Mouse (Mus musculus): ENCODE measurements at regions not wholly inside any gene's neighbourhood (a gene's known extent, or its start where the extent isn't known, plus 50 kb on each side); places are given as distances from the start of the nearest gene placed in this dataset.
A peak's percentile ranks its signal among the peaks of the same experiment; 100 is the strongest.

DNA sequence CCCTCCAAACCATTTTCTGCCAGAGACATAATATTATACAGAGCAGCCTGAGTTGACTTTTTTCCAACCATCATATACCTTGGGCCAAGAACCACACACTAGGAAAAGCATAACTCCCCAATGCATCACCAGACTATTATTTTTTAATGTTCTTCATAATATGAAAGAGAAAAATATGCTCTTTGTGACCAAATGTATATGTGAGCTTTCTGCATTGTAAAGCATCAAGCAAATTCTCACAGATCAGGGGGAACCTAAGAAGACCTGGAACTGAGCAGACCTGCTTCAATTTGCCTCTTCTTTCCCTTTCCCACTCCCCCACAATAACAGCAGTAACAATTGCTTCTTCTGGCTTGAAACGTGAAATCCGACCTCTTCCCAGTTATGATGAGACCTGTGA, 407.6 kb downstream of the Atp6ap1l start:
- no peak for DNase-seq (ENCODE audit: low spot score)

DNA sequence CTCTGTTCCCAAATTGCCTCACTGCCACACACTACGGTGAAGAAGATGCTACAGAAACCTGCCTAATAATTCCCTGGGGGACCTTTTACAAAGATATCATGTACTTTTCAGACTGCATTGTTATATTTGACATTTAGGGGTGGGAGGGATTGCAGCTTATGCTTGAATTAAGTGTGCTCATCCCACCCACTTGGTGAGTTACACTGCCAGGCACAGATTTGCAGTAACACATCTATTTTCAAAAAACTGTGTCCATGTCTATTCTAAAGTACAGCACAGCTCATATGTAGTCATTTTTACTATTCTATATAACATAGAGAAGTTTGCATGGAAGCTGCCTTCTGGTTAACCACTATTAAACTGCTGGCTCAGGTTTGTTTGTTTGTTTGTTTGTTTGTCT, 404.3 kb upstream of the Xrcc4 start:
- no peak for DNase-seq (ENCODE audit: low spot score)

DNA sequence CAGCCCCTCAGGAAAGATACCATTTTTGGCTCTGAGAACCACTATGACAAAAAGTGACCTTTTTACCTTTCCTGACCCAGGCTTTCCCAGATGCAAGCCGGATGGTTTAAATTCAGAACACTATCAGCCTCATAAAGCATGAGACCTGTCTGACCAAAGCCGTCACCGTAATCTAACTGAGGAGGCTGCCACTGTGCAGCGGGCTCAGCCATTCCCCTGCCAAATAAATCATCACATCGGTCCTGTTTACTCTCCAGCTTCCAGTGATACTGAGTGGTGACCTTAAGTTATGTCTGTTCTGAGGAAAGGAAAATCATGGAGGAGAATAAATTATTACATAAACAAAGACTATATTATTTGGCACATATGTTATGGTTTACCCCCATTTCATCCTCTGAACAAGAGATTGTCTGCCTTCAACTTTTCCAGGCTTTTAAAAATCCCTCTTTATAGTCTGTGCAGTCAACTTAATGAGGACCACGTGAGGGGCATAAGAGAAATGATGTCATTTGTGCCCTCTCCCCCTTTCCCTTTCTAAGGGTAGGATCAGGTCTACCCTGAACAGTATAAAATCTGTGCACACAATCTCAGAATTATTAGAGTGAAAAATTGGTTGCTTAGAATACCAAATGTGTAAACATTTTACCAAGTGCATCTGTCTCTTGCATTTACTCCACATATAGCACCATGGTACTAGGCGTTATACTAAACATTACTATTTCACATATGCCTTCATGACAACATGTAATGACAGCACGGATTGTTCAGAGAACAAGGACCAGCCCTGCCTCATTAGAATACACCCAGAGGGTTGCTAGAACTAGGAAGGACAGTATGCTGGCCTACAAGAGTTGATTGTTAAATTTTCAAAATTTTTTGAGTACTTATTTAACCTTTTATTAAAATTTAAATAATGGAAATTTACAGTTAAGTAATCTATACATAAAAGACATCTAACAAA, 401.9 kb upstream of the Xrcc4 start:
- no peak for DNase-seq (ENCODE audit: low spot score)

DNA sequence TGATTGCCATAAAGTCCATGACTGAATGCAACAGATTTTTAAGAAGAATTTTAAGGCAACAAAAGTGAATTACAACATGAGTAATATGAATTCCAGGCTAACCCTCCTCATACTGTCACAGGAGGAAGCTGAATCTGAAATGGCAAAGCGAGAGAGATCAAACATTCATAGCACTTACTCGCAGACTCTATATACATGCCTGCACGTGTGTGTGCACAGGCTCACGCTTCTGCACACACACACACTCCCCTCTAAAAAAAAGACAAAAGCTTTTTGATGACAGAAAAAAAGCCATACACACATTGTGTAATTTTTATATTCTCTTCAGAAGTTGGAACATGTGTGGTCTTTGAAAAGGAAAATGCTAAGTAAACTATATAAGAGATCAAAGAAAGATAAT, 391.1 kb upstream of the Xrcc4 start:
- no peak for DNase-seq (ENCODE audit: low spot score)

DNA sequence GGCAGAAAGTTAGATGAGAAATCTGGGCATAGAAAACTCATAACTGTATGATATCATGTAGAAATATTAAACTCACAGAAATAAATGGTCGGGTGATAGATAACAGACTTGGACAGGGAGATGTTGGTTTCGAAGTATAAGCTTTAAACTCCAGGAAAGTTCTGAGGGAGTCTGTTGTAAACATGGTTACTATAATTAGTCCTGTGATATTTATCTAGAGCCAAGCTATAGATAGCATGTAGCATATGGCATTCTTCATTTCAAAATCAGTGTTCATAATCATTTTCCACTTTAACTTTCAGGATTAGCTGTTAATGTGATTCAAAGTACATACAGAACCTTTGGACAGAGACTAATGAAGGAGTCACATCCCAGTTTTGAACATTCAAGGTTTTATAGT, 387.5 kb upstream of the Xrcc4 start:
- no peak for DNase-seq (ENCODE audit: low spot score)

DNA sequence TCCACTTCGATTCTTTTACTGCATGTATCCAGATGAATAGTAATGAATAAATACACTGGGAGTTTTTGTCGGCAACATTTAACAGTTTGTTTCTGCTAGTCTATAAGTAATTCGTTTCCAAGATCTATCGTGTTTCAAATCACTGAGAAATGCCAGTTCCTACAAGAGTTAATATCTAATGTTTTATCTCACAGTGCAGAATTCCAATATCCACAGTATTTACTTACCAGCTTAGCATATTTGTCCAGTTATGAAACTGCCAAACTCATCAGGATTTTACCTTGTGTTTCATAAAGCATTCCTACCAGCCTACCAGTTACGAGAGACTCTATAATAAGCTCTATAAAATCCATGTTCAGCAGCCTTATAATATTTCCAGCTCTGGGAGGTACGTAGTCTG, 385.1 kb upstream of the Xrcc4 start:
- DNase-seq (ENCODE audit: low spot score) = no peak

DNA sequence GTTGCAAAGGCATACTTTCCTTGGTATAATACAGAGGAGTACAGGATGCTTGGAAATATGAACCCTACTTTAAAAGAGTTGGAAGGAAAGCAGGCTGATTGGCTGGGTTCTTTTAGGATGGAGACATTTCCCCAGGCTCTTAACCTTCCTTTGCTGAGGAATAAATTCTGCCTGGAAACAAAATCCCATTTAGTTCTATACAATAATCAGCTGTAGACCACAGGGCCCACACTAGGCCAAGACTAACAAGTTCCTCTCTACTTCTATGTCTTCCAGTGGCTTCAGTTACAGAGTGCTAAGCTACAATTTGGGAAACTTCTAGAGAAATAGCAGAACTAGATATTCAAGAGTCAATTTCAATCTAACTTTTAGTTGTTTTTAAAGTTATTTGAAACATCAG, 384.6 kb upstream of the Xrcc4 start:
- no peak for DNase-seq (ENCODE audit: low spot score)

DNA sequence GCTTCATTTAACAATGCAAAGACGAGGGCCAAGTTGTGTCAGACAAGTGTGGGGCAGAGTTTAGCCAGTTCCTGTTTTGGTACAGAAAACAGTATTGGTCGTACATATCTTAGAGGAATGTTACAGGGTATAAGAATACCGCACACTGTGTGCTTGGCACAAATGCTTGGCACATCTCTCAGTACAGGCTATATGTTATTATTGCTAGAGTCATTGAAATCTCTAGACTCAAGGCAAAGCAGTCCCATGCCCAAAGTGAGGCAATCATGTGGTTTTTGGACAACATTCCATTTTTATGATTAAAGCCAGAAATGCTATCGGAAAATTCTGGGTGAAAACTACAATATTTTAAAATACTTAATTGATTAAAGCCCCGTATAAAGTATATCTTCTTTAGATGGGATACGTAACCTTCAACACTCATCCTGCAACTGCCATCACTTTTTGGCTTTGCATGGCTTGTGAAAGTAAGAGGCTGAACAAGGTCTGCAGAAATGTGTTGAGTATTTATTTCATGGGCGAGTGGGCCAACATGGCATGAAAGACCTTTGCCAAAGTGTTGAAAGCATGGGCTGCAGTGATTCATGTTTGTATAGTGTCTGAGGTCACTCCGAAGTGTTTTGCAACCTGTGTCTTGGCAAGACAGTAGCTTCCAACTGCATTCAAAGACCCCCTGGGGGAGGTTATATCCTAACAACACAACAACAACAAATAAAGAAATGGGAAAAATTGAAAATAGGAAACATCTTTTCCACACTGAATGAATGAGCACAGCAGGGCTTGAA, 383.8 kb upstream of the Xrcc4 start:
- no peak for DNase-seq (ENCODE audit: low spot score)

DNA sequence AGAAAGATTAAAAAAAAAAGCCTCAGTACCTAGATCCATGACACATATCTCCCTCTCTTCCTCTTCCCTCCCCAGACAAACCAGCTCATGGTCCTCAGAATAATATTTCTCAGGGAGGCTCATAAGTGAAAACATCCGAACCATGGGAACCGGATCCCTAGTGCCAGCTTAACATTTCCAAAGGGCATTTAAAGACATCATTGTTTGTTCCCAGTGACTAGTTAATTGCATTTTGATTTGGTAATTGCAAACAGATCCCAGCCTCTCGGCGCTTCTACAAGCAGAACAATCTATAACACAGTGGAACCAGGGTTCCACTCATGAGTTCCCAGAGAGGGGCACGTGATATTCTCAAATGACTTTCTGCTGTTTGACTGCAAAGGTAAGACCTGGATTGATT, 376.7 kb upstream of the Xrcc4 start:
- DNase-seq (ENCODE audit: low spot score) = no peak

DNA sequence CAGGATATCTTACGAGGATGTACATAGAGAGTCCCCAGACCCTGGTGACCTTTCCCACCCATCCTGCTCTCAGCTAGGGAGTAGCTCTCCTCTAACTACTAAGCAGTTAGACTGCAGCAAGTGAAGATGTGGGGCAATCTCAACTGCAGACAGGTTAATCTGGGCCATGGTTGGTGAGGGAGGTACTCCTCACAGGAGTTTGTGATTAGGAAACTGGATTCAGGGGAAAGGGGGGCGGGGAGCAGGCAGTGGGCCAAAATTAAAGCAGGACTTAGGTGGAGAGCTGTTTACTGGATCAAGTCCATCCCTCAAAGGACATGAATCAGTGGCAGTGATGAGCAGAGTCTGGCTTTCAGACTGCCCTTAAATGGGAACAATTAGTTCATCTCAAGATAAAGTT, 374.6 kb upstream of the Xrcc4 start:
- peak; percentile 5 for DNase-seq (ENCODE audit: low spot score)

DNA sequence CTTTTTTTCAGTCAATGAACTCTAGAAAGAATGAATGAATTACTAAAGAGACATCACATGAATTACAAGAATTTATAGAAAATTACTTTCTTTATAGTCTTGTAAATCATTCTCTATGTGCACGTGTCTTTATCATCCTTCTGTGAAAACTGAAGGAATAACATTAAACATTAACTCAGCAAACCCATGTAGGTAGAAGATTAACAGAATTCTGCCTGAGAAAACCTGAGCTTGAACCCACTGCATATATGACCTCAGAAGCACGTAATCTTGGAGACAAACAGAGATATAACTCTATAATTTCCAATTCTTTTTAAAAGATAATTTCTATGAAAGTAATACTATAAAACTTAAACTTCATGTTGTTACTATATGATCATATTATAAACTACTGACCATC, 374.0 kb upstream of the Xrcc4 start:
- no peak for DNase-seq (ENCODE audit: low spot score)

DNA sequence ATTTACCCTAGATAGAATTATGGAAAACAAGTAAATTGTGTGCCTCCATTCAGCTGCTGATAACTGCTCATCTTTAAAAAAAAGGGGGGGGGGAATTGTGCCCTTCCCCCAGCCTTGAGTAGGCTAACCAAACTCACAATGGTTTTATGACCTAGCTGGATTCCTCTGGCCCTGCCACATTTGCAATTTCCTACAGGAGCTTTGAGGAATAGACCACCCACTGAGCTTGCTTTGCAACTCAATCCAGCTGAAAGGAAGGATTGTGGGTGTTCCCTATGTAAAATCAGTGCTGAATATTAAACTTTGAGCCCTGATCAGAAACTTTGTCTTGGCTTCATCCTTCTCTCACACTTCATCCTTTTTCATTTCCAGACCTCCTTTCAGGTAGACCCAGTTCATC, 365.2 kb upstream of the Xrcc4 start:
- no peak for DNase-seq (ENCODE audit: low spot score)

DNA sequence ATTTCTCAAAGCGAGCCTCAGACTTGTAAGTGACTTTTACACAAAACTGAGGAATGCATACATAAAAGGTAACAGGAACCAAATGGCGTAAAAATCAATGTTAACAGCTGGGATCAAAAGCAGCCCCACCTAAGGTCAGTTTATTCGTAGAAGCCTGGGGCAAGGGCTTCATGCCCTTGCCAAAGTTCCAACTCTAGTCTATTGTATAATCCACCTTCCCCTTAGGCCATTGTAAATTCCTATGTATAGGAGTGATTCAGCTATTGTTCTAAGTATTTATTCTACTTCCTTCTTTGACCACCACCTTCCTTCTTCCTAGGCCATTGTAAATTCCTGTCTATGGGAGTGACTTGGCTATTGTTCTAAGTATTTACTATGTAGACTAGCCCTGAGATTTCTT, 337.5 kb upstream of the Xrcc4 start:
- no peak for DNase-seq (ENCODE audit: low spot score)

DNA sequence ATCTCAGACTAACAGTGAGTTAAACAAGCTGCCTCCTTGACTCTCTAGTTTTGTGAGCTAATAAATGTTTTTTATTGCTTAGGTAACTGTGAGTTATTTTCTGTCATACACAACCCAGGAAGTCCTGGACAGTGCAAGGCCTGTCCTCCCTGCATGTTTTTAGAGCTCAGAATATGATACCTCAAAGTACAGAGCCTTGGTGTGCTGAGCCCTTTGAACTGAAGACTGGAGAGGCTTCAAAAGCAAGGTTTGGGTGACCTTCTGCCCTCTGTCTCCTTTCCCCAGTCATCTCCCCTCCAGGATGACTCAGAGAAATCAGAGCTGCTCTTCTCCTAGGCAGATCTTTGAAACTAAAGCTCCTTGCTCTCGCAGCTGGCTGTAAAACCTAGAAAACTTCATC, 336.0 kb upstream of the Xrcc4 start:
- DNase-seq (ENCODE audit: low spot score) = no peak

DNA sequence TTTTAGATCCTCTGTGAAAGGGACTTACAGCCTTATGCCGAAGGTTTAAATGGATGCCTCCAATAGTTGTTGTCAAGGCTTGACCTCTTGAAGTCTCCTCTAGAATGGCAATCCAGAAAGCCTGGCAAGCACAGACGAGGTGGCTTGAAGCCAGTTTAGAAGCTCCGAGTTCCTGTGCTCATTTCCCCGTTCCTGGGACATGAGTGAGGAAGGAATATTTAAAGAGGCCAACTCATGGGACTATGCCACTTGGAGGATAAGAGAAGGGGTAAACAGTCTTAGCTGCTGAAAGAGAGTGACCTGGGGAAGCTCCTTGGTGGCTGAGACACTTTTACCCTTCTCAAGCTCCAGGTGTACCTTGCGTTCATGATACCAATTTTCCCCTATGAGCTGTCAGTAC, 335.1 kb upstream of the Xrcc4 start:
- no peak for DNase-seq (ENCODE audit: low spot score)

DNA sequence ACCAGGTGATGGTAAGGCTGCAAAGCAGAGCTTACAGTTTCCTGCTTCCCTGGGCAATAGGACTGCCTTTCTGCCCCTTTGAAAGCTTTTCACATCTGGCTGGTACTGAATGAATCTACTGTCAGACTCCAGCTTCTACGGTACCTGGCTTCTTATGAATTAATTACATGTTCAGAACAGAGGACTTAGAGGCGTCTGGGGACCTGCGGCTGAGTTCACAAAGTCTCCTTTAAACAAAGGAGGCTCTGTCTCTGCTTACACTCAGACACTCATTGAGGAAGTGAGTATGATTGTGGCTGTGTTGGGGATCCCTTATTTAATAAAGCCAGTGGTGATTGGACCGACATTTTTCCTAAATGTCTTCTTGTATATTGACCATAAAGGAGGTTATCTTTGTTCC, 331.6 kb upstream of the Xrcc4 start:
- no peak for DNase-seq (ENCODE audit: low spot score)

DNA sequence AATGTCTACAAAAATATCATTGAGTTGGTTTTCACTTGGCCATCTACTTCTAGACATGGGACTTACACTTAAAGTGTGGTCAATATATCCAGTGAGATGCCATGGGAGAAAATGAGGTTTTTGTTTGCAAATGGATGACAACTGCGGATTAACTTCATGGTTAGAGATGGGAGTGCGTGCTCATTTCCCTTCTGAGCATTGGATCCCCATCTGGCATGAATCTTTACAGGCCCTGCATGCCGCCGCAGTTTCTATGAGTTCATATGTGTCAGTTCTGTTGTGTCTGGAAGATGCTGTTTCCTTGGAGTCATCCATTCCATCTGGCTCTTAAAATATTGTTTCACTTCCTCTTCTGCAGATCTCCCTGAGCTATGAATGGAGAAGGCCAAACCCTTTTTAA, 315.0 kb upstream of the Xrcc4 start:
- DNase-seq (ENCODE audit: low spot score) = no peak

DNA sequence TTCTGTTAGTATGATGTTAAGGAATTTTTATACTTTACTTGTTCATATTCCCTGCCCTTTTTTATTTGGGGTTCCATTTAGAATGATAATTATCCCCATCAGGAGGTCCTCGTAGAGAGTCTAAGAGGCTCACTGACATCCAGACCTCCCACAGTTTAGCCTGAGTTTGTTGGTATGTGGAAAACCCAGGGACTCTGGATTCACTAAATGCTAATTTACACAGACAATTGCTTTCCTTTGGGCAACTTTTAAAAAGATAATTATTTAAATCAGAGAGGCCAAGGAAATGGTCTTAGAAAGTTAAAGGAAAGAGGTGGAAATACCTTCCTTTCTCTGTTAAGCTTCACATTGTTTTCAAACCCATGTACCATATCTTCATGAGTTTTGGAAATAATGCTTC, 312.7 kb upstream of the Xrcc4 start:
- no peak for DNase-seq (ENCODE audit: low spot score)

DNA sequence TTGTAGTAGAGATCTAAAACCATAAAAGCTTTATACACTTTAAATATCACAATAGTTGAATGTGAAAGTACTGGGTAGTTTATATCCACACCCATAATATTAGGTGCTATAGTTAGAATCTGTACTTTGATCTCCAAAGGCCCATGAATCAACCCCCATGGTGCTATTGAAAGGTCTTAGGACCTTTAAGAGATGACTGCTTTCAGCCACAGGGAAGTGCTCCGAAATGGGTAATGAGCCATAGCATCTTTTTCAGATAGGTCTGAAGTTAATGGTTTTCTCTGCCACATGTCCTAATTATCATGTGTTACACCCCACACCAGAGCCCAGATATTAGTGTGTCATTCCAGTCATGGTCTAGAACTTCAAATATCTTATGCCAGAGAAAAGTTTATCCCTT, 312.1 kb upstream of the Xrcc4 start:
- DNase-seq (ENCODE audit: low spot score) = no peak

DNA sequence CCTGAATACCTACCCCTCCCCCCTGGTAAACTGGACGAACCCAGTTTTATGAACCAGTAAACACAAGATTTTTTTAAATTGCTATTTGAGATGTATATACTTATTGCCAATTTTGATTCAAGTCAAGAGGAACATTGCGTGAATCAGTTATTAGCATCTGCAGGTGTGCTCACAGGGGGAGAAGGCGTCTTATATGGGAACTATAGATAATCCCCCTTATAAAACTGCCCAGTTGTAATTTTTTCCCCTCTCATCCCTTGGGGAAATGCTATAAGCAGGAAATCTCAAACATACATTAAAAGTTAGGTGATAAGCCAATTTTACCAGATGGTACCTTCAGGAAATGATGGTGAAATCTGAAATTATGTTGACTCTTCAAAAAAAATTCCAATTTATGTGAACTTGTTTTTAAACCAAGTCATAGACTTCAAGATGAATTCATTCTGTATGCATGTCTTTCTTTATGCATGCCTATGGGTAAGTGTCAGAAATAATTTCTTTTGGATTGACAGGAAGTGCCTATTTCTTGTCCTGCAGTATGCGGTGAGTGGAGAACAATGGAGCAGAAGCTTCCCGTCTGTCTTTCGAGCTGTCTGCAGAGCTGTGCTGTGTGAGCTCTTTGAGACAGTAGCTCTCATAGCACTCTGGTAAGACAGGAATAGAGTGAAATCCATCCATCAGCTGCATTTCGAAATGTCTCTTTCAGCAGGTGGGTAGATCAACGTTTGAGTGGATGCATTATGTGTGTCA, 306.0 kb upstream of the Xrcc4 start:
- no peak for DNase-seq (ENCODE audit: low spot score)

DNA sequence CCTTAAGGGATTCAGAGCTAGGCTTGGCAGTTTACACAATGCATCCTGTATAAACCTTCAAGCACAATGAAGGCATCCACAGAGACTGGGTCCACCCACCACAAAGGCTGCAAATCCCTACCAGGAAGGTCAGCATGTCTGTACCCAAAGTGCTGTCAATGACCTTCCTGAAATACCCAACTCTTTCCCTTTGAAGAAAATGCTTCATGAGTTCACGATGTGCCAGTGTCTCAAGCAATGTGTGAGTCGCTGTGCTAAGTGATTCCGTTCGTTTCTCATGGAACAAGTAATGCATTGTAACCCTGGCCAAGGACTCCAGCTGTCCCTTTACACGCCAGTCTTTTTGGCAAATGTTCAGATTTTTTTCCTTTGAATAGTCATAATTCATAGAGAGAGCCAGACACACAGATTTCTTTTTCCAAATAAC, 305.4 kb upstream of the Xrcc4 start:
- peak; percentile 64 for DNase-seq (ENCODE audit: low spot score)

DNA sequence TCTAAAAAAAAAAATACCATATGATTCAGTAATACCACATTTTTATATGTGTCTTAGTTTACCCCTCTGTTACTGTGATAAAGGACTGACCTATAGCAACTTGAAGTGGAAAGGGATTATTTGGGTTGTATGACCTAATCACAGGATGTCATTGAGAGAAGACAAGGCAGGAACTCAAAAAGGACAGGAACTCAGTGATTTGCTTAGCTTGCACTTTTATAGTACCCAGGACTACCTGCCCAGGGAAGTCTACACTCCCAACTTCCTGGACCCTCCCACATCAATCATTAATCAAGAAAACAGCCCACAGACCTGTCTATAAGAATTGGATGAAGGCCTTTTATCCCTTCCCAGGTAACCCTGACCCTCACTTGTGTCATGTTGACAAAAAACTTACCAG, 303.0 kb upstream of the Xrcc4 start:
- DNase-seq (ENCODE audit: low spot score) = no peak
